Mouse (Mus musculus) kidney, postnatal 10 days (tissue): ENCODE data around the gene Disp1.

ENCODE experiments used
- DNase-seq: peaks from one replicate; pipeline ENCODE4 v3.0.0; 2021; ENCODE audit warnings: mixed read lengths

Disp1 gene

GRCm38 (mm10) chr1:183082436-183082835, 138.9 kb downstream of the Disp1 start:
- no peak for DNase-seq

- no peak for DNase-seq
These were observed 140.2 kb downstream of the Disp1 start for GRCm38 (mm10) chr1:183081126-183081525.

GRCm38 (mm10) chr1:183075121-183075822, 146.1 kb downstream of the Disp1 start:
- peak; percentile 25 for DNase-seq

- DNase-seq, result peak; percentile 77
These were observed 148.9 kb downstream of the Disp1 start for GRCm38 (mm10) chr1:183072263-183073050.

GRCm38 (mm10) chr1:183069954-183070649, 151.2 kb downstream of the Disp1 start:
- DNase-seq, result no peak

GRCm38 (mm10) chr1:183067807-183068206, 153.5 kb downstream of the Disp1 start:
- DNase-seq, result no peak

- DNase-seq, result no peak
These were observed 154.3 kb downstream of the Disp1 start for GRCm38 (mm10) chr1:183066981-183067380.

- no peak for DNase-seq
These were observed 160.7 kb downstream of the Disp1 start for GRCm38 (mm10) chr1:183060611-183061010.

GRCm38 (mm10) chr1:183056289-183056655, 165.1 kb downstream of the Disp1 start:
- DNase-seq, result peak; percentile 37

GRCm38 (mm10) chr1:183055608-183056288, 165.6 kb downstream of the Disp1 start:
- peak; percentile 73 for DNase-seq

- DNase-seq, result no peak
These were observed 168.7 kb downstream of the Disp1 start for GRCm38 (mm10) chr1:183052663-183053062.

- peak; percentile 38 for DNase-seq
These were observed 172.0 kb downstream of the Disp1 start for GRCm38 (mm10) chr1:183049295-183049694.

GRCm38 (mm10) chr1:183047913-183048523, 173.3 kb downstream of the Disp1 start:
- DNase-seq, result no peak

GRCm38 (mm10) chr1:183047191-183047912, 174.0 kb downstream of the Disp1 start:
- DNase-seq, result peak; percentile 90

GRCm38 (mm10) chr1:183046081-183046480, 175.2 kb downstream of the Disp1 start:
- DNase-seq, result no peak

GRCm38 (mm10) chr1:183043161-183043812, 178.0 kb downstream of the Disp1 start:
- peak; percentile 40 for DNase-seq

GRCm38 (mm10) chr1:183041703-183042102, 179.6 kb downstream of the Disp1 start:
- DNase-seq, result no peak

- DNase-seq, result peak; percentile 75
These were observed 180.4 kb downstream of the Disp1 start for GRCm38 (mm10) chr1:183040847-183041382.

- DNase-seq, result no peak
These were observed 181.2 kb downstream of the Disp1 start for GRCm38 (mm10) chr1:183039881-183040708.

- DNase-seq, result no peak
These were observed 181.9 kb downstream of the Disp1 start for GRCm38 (mm10) chr1:183039404-183039803.
